Mouse (Mus musculus): ENCODE measurements around the gene Ctbp2. TPM values are rescaled to one million over a fixed set of nuclear protein-coding genes. Genes with fewer than 3 reads are reported as not detected.

Ctbp2 gene
- polyA plus RNA-seq, 1 experiment from 2014 or later, result 157 TPM

GRCm38 (mm10) chr7:133037217-133037616 lies 86.9 kb downstream of the Ctbp2 start:
- Histone ChIP-seq H3K4me3 (ENCODE audit: low read length) (no peak overlapping the region), H3K36me3 (ENCODE audit: control insufficient read depth, insufficient read depth, low read length) (0 out of 2 replicates have a peak, but pooled peaks cover 4% of the 10 kb centered on the region), H3K4me2 (replicated peaks; ENCODE audit: low read depth, low read length) (no peak overlapping the region), H3K4me1 (ENCODE audit: control insufficient read depth, insufficient read depth, low read length) (peaks cover 73% of the 10 kb centered on the region), H3K27ac (ENCODE audit: low read depth, low read length) (peak overlapping the region; percentile 74; the same call in 1 of the 2 replicates), H3K9ac (ENCODE audit: low read depth, low read length) (no peak overlapping the region), H3K27me3 (ENCODE audit: control insufficient read depth, insufficient read depth, low read length) (no peaks in the 10 kb centered on the region), H3K9me3 (ENCODE audit: control insufficient read depth, low read length) (no peaks in the 10 kb centered on the region)
- WGBS, result 23% methylated on average over 5 of the region's 5 CpGs
- ATAC-seq (ENCODE audit: low FRiP score, low TSS enrichment), result peak; percentile 37; the same call in 1 of the 2 replicates

DNA sequence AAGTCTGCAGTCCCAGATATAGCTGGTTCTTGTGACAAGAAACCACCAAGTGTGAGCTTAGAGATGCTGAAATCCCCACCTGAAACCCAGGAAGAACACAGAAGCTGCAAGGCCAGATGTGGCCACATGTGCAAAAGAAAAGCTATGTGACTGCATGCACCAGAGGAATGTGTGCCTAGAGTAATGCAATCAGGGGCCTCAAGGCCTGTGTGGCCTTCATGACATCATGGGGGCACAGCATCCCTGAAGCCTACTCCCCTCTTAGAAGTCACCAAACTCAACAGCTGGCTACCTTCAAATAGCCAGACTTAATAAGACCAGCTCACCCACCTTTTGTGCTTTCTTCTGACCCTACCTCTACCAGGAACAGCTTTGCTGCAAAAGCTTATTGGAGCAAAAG lies 88.3 kb downstream of the Ctbp2 start:
- H3K9me3 ChIP-seq (ENCODE audit: control insufficient read depth, low read length), result no peaks in the 10 kb centered on the region
- H3K27me3 ChIP-seq (ENCODE audit: control insufficient read depth, insufficient read depth, low read length), result no peaks in the 10 kb centered on the region
- H3K4me2 ChIP-seq (replicated peaks; ENCODE audit: low read depth, low read length), result no peak overlapping the region
- no peak for ATAC-seq (ENCODE audit: low FRiP score, low TSS enrichment)
- H3K36me3 ChIP-seq (ENCODE audit: control insufficient read depth, insufficient read depth, low read length), result 0 out of 2 replicates have a peak, but pooled peaks cover 7% of the 10 kb centered on the region
- H3K9ac ChIP-seq (ENCODE audit: low read depth, low read length), result no peak overlapping the region
- H3K4me1 ChIP-seq (ENCODE audit: control insufficient read depth, insufficient read depth, low read length), result peaks cover 63% of the 10 kb centered on the region
- H3K27ac ChIP-seq (ENCODE audit: low read depth, low read length), result no peak overlapping the region
- H3K4me3 ChIP-seq (ENCODE audit: low read length), result no peak overlapping the region

GRCm38 (mm10) chr7:133032589-133033203 lies 91.5 kb downstream of the Ctbp2 start:
- Histone ChIP-seq H3K36me3 (ENCODE audit: control insufficient read depth, insufficient read depth, low read length) (peaks cover 7% of the 10 kb centered on the region; the same call in 1 of the 2 replicates), H3K4me2 (replicated peaks; ENCODE audit: low read depth, low read length) (no peak overlapping the region), H3K9ac (ENCODE audit: low read depth, low read length) (no peak overlapping the region), H3K9me3 (ENCODE audit: control insufficient read depth, low read length) (no peaks in the 10 kb centered on the region), H3K4me3 (ENCODE audit: low read length) (no peak overlapping the region), H3K4me1 (ENCODE audit: control insufficient read depth, insufficient read depth, low read length) (peaks cover 40% of the 10 kb centered on the region), H3K27ac (ENCODE audit: low read depth, low read length) (no peak overlapping the region; the same call in 1 of the 2 replicates), H3K27me3 (ENCODE audit: control insufficient read depth, insufficient read depth, low read length) (no peaks in the 10 kb centered on the region)
- WGBS, result 55% methylated on average over 9 of the region's 9 CpGs
- peak; percentile 33; the same call in 1 of the 2 replicates for ATAC-seq (ENCODE audit: low FRiP score, low TSS enrichment)

DNA sequence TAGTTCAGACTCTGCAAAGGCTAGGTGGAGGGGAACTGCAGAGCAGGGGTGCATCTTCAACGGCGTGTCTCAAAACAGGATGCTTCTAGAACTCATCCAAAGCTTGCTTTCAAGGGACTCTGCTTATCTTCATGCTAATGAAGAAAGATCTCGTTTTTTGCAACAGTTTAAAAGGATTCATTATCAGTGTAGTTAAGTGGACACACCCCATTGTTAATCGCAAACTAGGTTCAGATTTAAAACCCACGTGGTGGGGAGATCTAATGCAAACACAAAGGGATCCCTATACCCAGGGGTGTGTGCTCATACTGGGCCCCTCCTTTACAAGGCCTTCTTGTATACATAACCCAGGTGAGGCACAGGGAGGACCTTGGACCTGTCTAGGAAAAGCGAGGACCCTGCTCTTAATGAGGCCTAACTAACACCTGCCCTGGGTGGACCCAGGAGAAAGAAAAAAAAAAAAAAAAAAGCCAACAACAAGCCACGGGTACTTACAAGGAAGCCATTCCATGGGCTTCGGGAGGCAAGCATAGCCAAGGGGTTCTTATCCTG lies 94.6 kb downstream of the Ctbp2 start:
- ATAC-seq (ENCODE audit: low FRiP score, low TSS enrichment), result no peak
- H3K27ac ChIP-seq (ENCODE audit: low read depth, low read length), result no peak overlapping the region
- 73% methylated on average over 8 of the region's 8 CpGs for WGBS
- H3K36me3 ChIP-seq (ENCODE audit: control insufficient read depth, insufficient read depth, low read length), result peaks cover 3% of the 10 kb centered on the region; the same call in 1 of the 2 replicates
- no peaks in the 10 kb centered on the region for H3K27me3 ChIP-seq (ENCODE audit: control insufficient read depth, insufficient read depth, low read length)
- no peak overlapping the region for H3K4me2 ChIP-seq (replicated peaks; ENCODE audit: low read depth, low read length)
- peaks cover 22% of the 10 kb centered on the region for H3K4me1 ChIP-seq (ENCODE audit: control insufficient read depth, insufficient read depth, low read length)
- H3K9ac ChIP-seq (ENCODE audit: low read depth, low read length), result no peak overlapping the region
- no peak overlapping the region for H3K4me3 ChIP-seq (ENCODE audit: low read length)
- H3K9me3 ChIP-seq (ENCODE audit: control insufficient read depth, low read length), result no peaks in the 10 kb centered on the region

- no peaks in the 10 kb centered on the region for H3K9me3 ChIP-seq (ENCODE audit: control insufficient read depth, low read length)
- no peaks in the 10 kb centered on the region for H3K27me3 ChIP-seq (ENCODE audit: control insufficient read depth, insufficient read depth, low read length)
- peaks cover 17% of the 10 kb centered on the region for H3K4me1 ChIP-seq (ENCODE audit: control insufficient read depth, insufficient read depth, low read length)
- H3K4me2 ChIP-seq (replicated peaks; ENCODE audit: low read depth, low read length), result no peak overlapping the region
- no peak for ATAC-seq (ENCODE audit: low FRiP score, low TSS enrichment)
- H3K27ac ChIP-seq (ENCODE audit: low read depth, low read length), result no peak overlapping the region
- 83% methylated on average over 8 of the region's 8 CpGs for WGBS
- H3K36me3 ChIP-seq (ENCODE audit: control insufficient read depth, insufficient read depth, low read length), result peaks cover 3% of the 10 kb centered on the region; the same call in 1 of the 2 replicates
- no peak overlapping the region for H3K9ac ChIP-seq (ENCODE audit: low read depth, low read length)
- H3K4me3 ChIP-seq (ENCODE audit: low read length), result no peak overlapping the region
Measured at GRCm38 (mm10) chr7:133029004-133029403, 95.2 kb downstream of the Ctbp2 start.

- Histone ChIP-seq H3K9ac (ENCODE audit: low read depth, low read length) (no peak overlapping the region), H3K4me3 (ENCODE audit: low read length) (no peak overlapping the region), H3K36me3 (ENCODE audit: control insufficient read depth, insufficient read depth, low read length) (peaks cover 3% of the 10 kb centered on the region; the same call in 1 of the 2 replicates), H3K4me2 (replicated peaks; ENCODE audit: low read depth, low read length) (no peak overlapping the region), H3K27ac (ENCODE audit: low read depth, low read length) (no peak overlapping the region), H3K9me3 (ENCODE audit: control insufficient read depth, low read length) (no peaks in the 10 kb centered on the region), H3K4me1 (ENCODE audit: control insufficient read depth, insufficient read depth, low read length) (peaks cover 7% of the 10 kb centered on the region), H3K27me3 (ENCODE audit: control insufficient read depth, insufficient read depth, low read length) (no peaks in the 10 kb centered on the region)
- ATAC-seq (ENCODE audit: low FRiP score, low TSS enrichment), result no peak
- WGBS, result 89% methylated on average over 4 of the region's 4 CpGs
Measured at GRCm38 (mm10) chr7:133027930-133028329, 96.2 kb downstream of the Ctbp2 start.

- Histone ChIP-seq H3K4me2 (replicated peaks; ENCODE audit: low read depth, low read length) (no peak overlapping the region), H3K27ac (ENCODE audit: low read depth, low read length) (no peak overlapping the region), H3K9ac (ENCODE audit: low read depth, low read length) (no peak overlapping the region), H3K4me3 (ENCODE audit: low read length) (no peak overlapping the region), H3K36me3 (ENCODE audit: control insufficient read depth, insufficient read depth, low read length) (no peaks in the 10 kb centered on the region), H3K4me1 (ENCODE audit: control insufficient read depth, insufficient read depth, low read length) (0 out of 2 replicates have a peak, but pooled peaks cover 11% of the 10 kb centered on the region), H3K27me3 (ENCODE audit: control insufficient read depth, insufficient read depth, low read length) (no peaks in the 10 kb centered on the region), H3K9me3 (ENCODE audit: control insufficient read depth, low read length) (no peaks in the 10 kb centered on the region)
- 53% methylated on average over 1 of the region's 1 CpGs for WGBS
- ATAC-seq (ENCODE audit: low FRiP score, low TSS enrichment), result 0 out of 2 replicates have a peak, but pooled peaks have one; percentile 17
Measured at GRCm38 (mm10) chr7:133024694-133025093, 99.5 kb downstream of the Ctbp2 start.

GRCm38 (mm10) chr7:133019481-133020020 lies 104.6 kb downstream of the Ctbp2 start:
- H3K27ac ChIP-seq (ENCODE audit: low read depth, low read length), result no peak overlapping the region
- no peak overlapping the region for H3K4me3 ChIP-seq (ENCODE audit: low read length)
- no peak overlapping the region for H3K9ac ChIP-seq (ENCODE audit: low read depth, low read length)
- H3K9me3 ChIP-seq (ENCODE audit: control insufficient read depth, low read length), result no peaks in the 10 kb centered on the region
- no peak for ATAC-seq (ENCODE audit: low FRiP score, low TSS enrichment)
- H3K27me3 ChIP-seq (ENCODE audit: control insufficient read depth, insufficient read depth, low read length), result no peaks in the 10 kb centered on the region
- 33% methylated on average over 5 of the region's 6 CpGs for WGBS
- H3K4me2 ChIP-seq (replicated peaks; ENCODE audit: low read depth, low read length), result no peak overlapping the region
- peaks cover 16% of the 10 kb centered on the region; the same call in 1 of the 2 replicates for H3K4me1 ChIP-seq (ENCODE audit: control insufficient read depth, insufficient read depth, low read length)
- peaks cover 3% of the 10 kb centered on the region for H3K36me3 ChIP-seq (ENCODE audit: control insufficient read depth, insufficient read depth, low read length)

DNA sequence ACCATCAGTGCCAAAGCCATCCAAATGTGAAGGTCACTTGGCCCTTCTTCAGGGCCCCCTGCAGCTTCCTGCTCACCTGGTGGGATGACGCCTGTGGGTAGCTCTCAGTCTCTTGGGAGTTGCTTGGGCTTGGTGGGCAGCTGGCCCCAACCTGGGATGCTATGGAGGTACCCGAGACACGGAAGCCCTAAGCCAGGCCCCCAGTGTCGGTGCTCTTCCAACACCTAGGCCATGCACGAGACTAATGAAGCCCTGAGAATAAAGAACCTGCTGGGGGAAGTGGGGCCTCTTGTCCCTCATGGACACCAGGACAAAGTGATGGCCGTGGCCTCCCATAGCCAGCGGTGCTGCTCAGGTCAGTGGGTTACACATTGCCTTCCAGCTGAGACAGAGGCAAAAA lies 105.2 kb downstream of the Ctbp2 start:
- H3K4me2 ChIP-seq (replicated peaks; ENCODE audit: low read depth, low read length), result no peak overlapping the region
- H3K36me3 ChIP-seq (ENCODE audit: control insufficient read depth, insufficient read depth, low read length), result peaks cover 8% of the 10 kb centered on the region
- WGBS, result 78% methylated on average over 7 of the region's 7 CpGs
- H3K4me3 ChIP-seq (ENCODE audit: low read length), result no peak overlapping the region
- no peaks in the 10 kb centered on the region for H3K9me3 ChIP-seq (ENCODE audit: control insufficient read depth, low read length)
- H3K9ac ChIP-seq (ENCODE audit: low read depth, low read length), result no peak overlapping the region
- H3K27me3 ChIP-seq (ENCODE audit: control insufficient read depth, insufficient read depth, low read length), result no peaks in the 10 kb centered on the region
- H3K27ac ChIP-seq (ENCODE audit: low read depth, low read length), result no peak overlapping the region
- ATAC-seq (ENCODE audit: low FRiP score, low TSS enrichment), result no peak
- peaks cover 16% of the 10 kb centered on the region; the same call in 1 of the 2 replicates for H3K4me1 ChIP-seq (ENCODE audit: control insufficient read depth, insufficient read depth, low read length)

Data from kidney, embryonic 14.5 days (tissue).